Mouse (Mus musculus): ENCODE results near the gene Cfi.

Cfi gene

GRCm38 (mm10) chr3:129863698-129864097 is 28.0 kb downstream of the Cfi start:
- no peak for DNase-seq (ENCODE audit: extremely low read depth, low read depth, low spot score)

GRCm38 (mm10) chr3:129877327-129877726 is 41.6 kb downstream of the Cfi start:
- peak; percentile 69 for DNase-seq (ENCODE audit: extremely low read depth, low read depth, low spot score)

- no peak for DNase-seq (ENCODE audit: extremely low read depth, low read depth, low spot score)
These were observed 42.8 kb downstream of the Cfi start, which contains the start of gene Pla2g12a for GRCm38 (mm10) chr3:129878405-129879021. Gene Pla2g12a (plus strand): TSS chr3:129878606.

- no peak for DNase-seq (ENCODE audit: extremely low read depth, low read depth, low spot score)
These were observed 43.6 kb downstream of the Cfi start for GRCm38 (mm10) chr3:129879131-129879757.

- DNase-seq (ENCODE audit: extremely low read depth, low read depth, low spot score) = no peak
These were observed 44.2 kb downstream of the Cfi start for GRCm38 (mm10) chr3:129879913-129880312.

GRCm38 (mm10) chr3:129880925-129881593 is 45.4 kb downstream of the Cfi start:
- no peak for DNase-seq (ENCODE audit: extremely low read depth, low read depth, low spot score)

GRCm38 (mm10) chr3:129885577-129885976 is 49.9 kb downstream of the Cfi start:
- DNase-seq (ENCODE audit: extremely low read depth, low read depth, low spot score) = no peak

- no peak for DNase-seq (ENCODE audit: extremely low read depth, low read depth, low spot score)
These were observed 50.7 kb downstream of the Cfi start for GRCm38 (mm10) chr3:129886430-129886829.

GRCm38 (mm10) chr3:129887779-129888517 is 52.3 kb downstream of the Cfi start:
- DNase-seq (ENCODE audit: extremely low read depth, low read depth, low spot score) = no peak

GRCm38 (mm10) chr3:129892003-129892402 is 56.3 kb downstream of the Cfi start:
- no peak for DNase-seq (ENCODE audit: extremely low read depth, low read depth, low spot score)

- DNase-seq (ENCODE audit: extremely low read depth, low read depth, low spot score) = no peak
These were observed 57.5 kb downstream of the Cfi start for GRCm38 (mm10) chr3:129893143-129893542.

GRCm38 (mm10) chr3:129896591-129896990 is 60.9 kb downstream of the Cfi start:
- DNase-seq (ENCODE audit: extremely low read depth, low read depth, low spot score) = no peak

GRCm38 (mm10) chr3:129898886-129899285 is 63.2 kb downstream of the Cfi start:
- DNase-seq (ENCODE audit: extremely low read depth, low read depth, low spot score) = no peak

GRCm38 (mm10) chr3:129901271-129901809 is 65.7 kb downstream of the Cfi start, which contains the start of gene Casp6:
Gene Casp6 (plus strand): TSS chr3:129901425.
- DNase-seq (ENCODE audit: extremely low read depth, low read depth, low spot score) = no peak

GRCm38 (mm10) chr3:129903369-129903768 is 67.7 kb downstream of the Cfi start:
- no peak for DNase-seq (ENCODE audit: extremely low read depth, low read depth, low spot score)

- no peak for DNase-seq (ENCODE audit: extremely low read depth, low read depth, low spot score)
These were observed 68.2 kb downstream of the Cfi start for GRCm38 (mm10) chr3:129903866-129904265.

- DNase-seq (ENCODE audit: extremely low read depth, low read depth, low spot score) = no peak
These were observed 68.9 kb downstream of the Cfi start for GRCm38 (mm10) chr3:129904381-129905132.

- DNase-seq (ENCODE audit: extremely low read depth, low read depth, low spot score) = no peak
These were observed 76.3 kb downstream of the Cfi start for GRCm38 (mm10) chr3:129912025-129912424.

GRCm38 (mm10) chr3:129913241-129913640 is 77.6 kb downstream of the Cfi start:
- DNase-seq (ENCODE audit: extremely low read depth, low read depth, low spot score) = no peak

- DNase-seq (ENCODE audit: extremely low read depth, low read depth, low spot score) = no peak
These were observed 81.7 kb downstream of the Cfi start for GRCm38 (mm10) chr3:129917424-129917823.
